Mouse (Mus musculus) ES-E14 (cell line): ENCODE measurements around the gene Scn8a.

ENCODE experiments used
- HCFC1 ChIP-seq: IDR thresholded peaks from 2 replicates; pipeline ENCODE4 v1.6.1; 2012; ENCODE audit warnings: low read length, inconsistent platforms, borderline replicate concordance; ENCODE audit not compliant: insufficient read depth
- MAFK ChIP-seq: IDR thresholded peaks from 2 replicates; pipeline ENCODE4 v1.6.1; 2014; ENCODE audit warnings: mild to moderate bottlenecking, low read depth, low read length, inconsistent platforms; ENCODE audit not compliant: insufficient read depth

- TF ChIP-seq MAFK: no peak
- no peak for TF ChIP-seq HCFC1
Observed at GRCm38 (mm10) chr15:100860856-100861255, 8.8 kb upstream of the Scn8a start.
